Mouse (Mus musculus): ENCODE data around the gene Psph.
"Not testable (repeated sequence)": the region's sequence is repeated elsewhere in the genome, so short reads cannot be mapped to it uniquely, and the experiment has no call there.

The Psph gene

DNA sequence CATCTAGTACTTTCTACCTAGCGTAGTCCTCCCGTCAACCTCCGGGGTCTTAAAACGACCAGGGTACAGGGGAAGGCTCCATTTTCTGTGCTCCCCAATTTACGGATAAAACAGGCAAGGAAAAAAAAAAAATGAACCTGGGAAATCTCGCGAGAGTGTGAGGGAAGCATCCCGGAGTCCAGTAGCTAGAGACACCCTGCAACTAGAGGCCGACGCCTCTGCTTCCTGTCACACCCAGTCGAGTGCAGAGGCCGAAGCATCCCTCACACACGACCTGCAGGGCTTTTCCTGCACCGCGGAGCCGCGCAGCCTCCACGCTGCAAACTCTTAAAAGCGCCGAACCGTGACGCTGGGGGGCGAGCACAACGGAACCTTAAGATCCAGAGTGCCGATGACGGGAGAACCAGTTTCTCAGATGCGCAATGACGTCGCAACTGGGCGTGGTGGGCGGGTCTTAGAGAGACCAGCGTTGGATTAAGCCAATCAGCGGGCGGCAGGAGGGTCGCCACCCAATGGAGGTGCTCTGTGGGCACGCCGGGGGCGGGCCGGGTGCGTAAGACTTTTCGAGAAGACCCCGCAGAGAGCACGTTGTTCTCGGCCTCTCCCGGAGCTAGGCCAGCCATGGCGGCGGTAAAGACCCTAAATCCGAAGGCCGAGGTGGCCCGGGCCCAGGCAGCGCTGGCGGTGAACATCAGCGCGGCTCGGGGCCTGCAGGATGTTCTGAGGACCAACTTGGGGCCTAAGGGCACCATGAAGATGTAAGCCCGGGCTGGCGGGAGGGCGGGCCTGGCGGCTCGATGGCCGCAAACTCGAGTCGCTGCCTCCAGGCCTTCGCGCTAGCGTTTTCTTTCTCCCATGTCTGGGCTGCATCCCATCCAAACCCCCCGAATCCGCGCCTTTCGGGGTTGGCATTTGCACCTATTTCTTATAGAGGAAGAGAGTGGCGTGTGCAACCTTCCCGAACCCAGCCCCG, at the start of gene Psph:
Gene Psph, minus strand, starts transcription at position 632 of the 973 bp plus-strand sequence.
- peak; percentile 98 for DNase-seq

DNA sequence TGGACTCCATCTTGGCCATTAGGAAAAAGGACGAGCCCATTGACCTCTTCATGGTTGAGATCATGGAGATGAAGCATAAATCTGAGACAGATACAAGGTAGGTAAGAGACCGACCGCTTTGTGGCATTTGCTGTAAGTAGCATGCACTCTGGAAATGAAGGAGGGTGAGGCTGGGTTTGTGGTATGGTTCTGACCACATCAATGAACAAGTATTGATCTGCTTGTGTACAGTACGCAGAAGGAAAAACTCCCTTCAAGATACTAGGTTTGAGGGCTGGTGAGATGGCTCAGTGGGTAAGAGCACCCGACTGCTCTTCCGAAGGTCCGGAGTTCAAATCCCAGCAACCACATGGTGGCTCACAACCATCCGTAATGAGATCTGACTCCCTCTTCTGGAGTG, 3.3 kb upstream of the Psph start:
- not testable (repeated sequence) for DNase-seq

DNA sequence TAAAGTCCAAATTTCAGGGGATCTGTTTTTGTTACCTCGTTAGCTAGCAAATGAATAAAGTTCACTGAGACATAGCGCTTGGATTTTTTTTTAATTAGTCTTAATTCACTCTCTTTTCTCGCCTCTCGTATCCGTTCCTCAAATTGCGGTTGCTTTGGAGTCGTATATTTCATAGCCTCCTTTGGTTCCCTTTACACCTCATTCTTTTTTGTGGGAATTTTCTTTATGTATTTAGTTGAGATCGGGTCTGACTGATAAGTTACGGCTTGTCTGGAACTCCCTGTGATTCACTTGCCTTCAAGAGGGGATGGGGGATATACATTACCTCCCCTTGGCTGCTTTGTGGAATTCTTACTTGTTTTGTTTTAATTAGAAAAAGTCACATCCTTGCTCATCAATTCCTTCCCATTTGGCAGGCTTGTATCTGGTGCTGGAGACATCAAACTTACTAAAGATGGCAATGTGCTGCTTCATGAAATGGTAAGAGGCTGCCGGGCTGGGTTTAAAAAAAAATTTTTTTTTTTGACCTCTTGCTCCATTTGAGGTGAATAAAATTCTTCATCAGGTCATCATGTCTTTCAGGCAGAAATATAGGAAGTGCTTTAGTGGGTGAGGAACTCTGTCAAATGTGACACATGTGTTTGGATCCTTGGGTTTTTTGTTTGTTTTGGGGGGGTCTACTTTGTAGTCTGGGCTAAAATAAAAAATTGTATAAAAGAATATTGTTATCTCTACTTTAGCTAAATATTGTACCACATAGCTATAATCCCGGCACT, 757 bp upstream of the Psph start:
- no peak for DNase-seq

DNA sequence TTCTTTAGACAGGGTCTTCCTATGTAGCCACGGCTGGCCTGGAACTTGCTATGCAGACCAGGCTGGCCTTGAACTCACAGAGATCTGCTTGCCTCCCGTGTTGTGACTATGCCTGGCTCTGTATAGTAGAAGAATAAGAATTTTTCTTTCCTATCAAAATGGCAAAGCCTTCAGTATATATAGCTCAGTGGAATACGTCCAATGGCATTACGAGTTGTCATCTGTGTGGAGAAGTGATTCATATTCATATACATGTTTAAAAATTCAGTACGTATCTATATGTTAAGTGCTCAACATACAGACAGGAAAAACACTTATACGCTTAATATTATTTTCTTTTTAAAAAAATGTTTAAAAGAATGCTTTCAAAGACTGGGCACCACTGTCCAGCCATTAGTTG, 1.1 kb downstream of the Psph start:
- DNase-seq = no peak

DNA sequence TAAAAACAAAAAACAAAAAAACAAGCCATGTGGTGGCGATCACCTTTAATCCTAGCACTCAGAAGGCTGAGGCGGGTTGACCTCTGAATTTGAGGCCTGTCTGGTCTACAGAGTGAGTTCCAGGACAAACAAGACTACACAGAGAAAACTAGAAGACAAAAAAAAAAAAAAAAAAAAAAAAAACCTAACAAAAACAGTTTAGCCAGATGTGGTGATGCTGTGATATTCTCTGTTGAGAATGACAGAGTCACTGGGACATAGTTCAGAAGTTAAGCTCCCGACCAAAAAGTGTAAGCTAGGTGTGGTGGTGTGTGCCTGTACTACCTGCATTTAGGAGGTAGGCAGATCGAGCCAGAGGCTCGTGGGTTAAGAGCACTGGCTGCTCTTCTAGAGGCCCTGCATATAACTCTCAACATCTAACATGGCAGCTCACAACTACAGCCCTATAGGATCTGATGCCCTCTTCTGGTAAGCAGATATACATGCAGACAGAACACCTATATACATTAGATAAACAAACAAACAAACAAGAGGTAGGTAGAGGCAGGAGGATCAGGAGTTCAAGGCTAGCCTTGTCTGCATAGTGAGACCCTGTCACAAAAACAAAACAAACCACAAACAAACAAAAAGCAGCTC, 1.9 kb downstream of the Psph start:
- no peak for DNase-seq

DNA sequence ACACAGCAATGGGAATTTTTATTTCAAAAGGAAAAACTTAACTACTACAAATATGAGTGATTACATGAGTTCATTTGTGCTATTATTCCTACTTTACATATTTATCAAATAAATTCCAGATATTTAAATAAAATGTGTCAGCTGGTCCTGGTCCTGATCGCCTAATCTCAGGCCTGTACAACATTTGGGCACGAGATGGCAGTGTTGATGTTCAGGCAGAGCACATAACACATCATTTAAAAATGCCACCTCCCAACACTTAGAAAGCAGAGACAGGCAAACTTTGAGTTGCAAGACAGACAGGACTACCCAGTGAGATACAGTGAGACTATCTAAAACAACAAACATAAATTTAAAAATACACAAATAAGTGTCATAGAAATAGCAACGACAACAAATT, 5.0 kb downstream of the Psph start:
- DNase-seq = peak; percentile 24

DNA sequence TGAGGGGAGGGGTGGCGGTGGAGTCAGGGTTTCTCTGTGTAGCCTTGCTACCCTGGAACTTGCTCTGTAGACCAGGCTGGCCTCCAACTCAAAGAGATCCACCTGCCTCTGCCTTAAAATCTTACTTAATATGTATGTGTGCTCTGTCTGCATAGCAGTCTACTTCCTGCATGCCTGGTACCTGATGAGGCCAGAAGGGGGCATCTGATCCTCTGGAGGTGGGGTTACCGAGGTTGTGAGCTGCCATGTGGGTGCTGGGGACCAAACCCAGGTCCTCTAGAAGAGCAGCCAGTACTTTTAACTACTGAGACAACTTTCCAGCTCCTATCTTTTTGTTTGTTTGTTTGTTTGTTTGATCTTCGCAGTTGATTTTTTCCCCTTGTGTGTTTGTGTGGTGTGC, 7.1 kb downstream of the Psph start:
- DNase-seq = no peak

DNA sequence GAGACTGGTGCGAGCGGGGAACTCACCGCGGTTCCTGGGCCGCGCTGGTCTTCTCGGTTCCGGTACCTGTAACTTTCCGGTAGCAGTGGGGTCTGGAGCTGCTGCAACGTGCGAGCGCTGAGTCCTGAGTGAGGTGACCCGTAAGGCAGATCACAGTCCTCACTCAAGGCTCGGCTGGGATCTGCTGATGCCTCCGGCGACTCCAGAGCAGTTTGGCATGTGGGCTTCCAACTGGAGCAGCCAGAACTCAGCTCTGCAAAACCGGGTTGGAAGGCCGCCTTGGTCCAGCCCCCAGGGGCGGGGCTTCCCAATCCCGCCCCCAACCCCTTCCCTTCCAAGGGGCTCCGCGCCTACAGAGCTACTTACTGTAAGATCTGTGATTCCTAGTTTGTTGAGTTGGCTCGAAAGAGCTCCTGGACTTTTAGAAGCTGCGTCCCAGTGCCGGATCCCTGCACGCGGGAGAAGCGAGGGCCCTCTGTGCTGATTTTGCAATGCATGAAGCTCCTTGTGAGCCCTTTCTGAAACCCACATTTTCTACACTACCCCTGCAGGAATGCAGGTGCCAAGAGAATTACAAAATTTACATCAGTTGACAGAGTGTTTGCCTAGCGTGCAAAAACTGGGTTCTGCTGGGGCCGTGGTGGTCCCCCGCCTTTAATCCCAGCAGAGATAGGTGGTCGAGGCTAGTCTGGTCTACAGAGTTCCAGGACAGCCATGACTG, 8.1 kb downstream of the Psph start:
- peak; percentile 90 for DNase-seq

DNA sequence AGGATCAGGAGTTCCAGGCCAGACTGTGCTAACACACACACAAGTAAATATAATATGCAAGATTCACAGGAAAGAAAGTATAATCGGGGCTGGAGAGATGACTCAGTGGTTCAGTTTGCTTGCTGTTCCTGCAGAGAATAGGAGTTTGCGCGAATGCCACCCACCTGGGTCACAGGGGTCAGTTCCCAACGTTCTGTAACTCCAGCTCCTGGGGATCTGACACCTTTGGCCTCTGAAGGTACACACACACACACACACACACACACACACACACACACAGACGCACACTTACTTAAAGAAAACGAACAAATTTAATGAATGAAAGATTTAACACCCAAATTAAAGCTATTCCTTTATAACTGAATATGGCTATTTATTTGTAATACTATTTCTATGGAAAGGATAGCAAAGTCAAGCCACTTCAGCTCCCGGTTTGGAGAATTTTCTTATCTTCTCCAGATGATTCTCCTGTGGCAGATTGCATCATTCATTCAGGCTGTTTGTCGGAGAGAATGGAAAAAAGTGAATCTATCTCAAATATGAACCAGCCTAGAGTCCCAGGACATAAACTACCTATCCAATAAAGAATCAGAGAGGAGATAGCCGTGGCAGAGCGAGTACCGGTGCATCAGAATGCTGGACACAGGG, 8.8 kb downstream of the Psph start:
- DNase-seq = no peak

DNA sequence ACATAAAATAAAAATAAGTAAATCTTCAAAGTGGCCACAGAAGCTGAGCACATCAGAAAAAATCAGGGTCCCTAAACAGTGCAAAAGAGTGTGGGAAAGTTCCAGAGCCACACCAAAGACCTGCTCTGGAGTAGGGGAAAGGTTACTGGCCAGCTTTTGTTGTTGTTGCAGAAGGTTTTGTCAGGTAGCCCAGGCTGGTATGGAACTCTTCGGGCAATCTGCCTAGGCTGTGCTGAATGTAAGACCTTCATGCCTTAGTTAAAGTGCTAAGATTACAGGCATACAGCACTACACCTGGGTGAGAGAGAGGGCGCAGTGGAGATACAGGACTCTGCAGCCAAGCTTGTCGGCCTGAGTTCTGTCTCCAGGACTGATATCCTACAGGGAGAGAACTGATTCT, 12.6 kb downstream of the Psph start:
- no peak for DNase-seq

DNA sequence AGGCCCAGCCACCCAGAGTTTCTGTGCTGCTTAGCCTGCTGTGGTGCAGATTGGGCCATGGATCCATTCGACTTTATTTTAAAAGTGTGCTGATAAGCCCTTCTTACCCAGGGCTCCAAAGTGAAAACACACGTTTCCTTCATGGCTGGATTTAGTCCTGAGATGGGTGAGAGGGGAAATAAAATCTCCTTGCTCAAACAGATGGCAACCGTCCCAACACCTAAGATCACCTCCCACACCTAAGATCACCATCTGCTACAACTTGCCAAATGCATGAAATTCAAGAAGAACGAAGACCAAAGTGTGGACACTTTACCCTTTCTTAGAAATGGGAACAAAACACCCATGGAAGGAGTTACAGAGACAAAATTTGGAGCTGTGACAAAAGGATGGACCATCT, 13.9 kb downstream of the Psph start:
- DNase-seq = not testable (repeated sequence)

DNA sequence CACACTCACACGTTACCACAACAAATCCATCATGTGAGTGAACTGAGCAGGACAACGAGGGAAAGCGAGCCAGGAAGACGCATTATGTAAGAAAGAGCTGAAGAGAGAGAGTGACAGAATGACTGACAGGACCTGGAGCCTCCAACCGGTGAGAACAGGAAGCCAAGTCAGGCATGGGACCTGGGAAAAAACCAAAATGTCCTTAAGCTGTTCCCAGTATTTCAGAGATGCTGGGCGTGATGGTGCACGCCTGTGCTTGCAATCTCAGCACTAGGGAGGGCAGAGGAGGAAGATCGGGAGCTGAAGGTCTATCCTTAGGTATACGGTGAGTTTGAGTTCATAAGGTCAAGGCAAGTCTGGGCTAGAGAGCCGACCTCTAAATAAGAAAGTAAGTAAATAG, 14.8 kb downstream of the Psph start:
- DNase-seq = no peak

DNA sequence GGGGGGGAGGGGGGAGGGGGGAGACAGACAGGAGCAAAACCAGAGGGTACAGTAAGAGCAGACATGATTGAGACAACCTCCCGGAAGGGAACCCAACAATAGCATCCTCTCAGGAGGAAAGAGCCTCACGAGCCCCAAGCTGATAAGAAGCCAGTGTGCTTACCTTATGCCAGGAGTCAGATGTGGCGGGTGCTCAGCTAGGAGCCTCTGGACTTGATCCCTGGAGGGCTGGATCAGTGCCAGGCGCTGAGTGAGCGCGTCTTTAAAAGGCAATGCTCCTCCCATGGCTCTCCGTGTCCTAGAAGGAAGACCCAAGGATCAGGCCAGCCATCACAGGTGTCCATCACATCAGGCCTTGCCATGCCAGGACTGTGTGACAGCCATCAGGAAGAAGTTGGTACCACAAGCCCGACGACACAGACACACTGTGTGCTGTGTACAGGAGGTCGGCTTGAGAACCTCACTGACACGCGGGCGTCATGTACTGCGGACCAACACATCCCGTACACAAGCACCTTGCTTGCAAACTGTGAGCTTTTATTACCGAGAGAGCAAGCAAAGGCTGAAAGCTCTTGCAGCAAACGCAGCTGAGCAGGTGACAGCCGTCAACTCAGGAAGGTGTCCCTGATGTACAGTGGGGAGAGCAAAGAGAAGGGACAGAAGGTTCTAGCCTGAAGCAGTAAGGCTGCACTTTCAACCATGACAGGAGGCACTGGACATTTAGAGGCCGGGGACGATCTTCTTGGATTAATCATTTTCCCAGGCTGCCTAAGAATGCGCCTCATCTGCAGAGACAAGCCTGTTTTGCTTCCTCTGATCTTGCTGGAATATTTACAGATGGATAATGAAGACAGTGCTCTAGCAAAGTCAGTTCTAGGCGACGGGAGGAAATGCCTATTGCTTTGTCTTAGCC, 16.6 kb downstream of the Psph start:
- peak; percentile 76 for DNase-seq

DNA sequence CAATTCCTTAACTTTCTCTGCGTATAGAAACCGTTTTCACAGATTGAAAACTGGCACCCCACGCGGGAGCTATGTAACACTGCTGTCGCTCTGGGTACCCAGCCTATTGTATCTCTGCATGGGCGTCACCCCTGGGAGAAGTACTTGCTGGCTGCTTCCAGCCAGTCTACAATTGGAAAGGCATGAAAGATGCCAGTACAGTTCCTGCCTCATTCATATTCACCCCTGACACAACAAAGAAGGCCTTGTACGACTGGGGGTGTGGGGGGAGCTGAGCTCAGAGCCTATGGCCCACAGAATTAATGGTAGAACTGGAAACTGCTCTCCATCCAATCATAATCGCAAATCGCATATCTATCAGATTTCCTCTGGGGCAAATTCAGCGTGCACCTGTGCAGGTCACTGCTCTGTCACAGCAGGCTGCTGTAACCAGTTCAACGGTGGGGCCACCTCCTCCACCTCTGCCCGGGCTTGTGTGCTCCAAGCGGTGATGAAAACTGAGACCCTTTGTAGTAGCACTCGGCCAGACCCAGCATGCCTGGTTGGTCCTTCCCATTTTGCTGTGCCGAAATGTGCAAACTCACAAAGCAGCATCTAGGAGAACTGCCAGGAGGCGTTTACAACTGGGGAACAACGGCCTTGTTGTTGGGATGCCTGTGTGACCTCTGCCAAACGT, 25.2 kb downstream of the Psph start:
- DNase-seq = no peak

DNA sequence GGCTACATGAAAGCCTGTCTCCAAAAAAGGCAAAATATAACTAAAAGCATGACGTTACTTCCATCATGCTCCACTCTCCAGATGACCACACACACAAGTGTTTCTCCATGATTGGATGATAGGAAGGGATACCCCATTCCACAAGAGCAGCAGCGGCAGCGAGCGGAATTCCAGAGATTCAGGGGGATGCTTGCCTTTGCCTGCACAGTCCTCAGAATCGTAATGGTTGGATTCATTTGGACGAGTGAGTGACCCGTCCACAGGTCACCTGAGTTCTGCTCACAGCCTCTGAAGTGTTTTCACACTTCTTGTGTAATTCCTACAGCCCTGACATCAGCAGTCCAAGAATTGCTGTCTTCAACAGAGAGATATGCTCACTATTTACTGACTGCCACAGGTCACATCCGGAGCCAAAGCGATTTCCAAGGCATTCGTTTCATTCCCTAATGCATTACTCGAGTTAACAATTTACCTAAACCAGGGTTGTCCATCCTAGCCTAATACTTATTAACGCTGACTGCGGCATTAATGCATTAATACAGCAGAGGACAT, 27.2 kb downstream of the Psph start:
- DNase-seq = peak; percentile 56

DNA sequence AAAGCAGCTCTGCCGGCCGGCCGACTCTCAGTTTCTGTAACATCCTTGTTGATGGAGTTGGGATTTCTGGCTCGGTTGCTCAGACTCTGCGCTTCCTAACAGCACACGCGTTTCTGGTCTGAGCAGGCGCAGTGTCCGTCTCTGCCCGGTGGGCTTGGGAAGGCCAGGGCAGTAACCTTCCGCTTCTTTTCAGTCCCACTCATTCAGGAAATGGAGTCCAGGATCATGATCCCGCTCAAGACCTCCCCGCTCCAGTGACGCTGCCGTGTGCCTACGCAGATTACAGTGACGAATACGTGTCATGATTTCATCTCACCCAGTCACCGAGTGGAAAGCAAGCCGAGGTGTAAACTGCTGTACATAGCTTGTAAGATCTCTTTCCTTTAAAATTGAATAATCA, 30.4 kb downstream of the Psph start:
- DNase-seq = no peak

DNA sequence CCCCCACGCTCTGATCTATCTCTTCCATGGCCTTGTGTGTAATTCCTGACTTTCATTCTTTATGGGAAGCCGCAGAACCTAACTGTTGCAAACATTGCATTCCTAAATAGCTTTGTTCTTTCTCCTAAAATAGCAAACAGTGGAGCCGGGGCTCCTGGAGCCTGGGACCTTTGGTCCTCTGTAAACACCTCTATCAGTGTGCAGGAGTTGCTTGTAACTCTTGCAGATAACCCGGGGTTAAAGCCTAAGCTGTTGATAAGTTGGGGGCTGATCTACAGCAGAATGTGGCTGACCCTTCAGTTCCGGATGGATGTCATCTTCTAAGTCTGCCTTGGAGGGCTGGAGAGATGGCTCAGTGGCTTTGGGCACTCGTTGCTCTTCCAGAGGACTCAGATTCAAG, 43.2 kb downstream of the Psph start:
- DNase-seq = no peak

DNA sequence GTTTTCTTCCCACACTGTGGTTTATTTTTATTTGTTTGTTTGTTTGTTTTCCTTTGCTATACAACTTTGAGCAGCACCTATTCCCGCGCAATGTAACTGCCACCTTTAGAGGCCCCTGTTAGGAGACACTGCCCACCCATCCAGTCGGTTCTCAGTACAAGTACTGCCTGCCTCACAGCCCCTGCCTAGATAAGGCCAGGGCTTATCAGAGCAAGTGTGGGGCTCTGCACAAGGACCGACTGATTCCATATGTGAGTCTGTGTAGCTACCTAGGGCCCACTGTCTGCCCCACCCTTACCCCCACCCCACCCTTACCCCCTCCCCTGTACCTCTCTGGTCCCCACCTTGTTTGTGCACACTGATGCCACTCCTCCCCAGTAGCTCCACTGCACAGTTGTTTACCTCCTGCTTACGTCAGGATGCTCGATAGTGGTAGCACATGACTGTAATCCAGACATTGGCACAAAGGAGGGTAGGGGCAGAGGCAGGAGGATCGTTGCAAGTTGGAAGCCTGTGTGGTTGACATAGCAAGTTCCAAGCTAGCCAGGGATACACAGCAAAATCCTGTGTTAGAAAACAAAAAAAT, 44.3 kb downstream of the Psph start:
- DNase-seq = no peak

DNA sequence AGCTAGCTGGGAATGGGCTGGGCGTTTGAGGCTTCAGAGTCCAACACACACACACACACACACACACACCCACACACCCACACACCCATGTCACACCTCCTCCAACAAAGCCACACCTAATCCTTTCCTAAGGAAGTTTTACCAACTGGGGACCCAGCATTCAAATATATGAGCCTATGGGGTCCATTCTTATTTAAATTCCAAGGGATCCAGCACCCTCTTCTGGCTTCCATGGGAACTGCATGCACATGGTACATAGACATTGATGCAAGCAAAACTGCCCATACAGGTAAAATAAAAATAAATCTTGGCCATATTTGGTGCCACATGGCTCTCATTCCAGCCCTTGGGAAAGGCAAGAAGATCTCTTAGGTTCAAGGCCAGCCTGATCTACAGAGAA, 46.3 kb downstream of the Psph start:
- DNase-seq = peak; percentile 50

DNA sequence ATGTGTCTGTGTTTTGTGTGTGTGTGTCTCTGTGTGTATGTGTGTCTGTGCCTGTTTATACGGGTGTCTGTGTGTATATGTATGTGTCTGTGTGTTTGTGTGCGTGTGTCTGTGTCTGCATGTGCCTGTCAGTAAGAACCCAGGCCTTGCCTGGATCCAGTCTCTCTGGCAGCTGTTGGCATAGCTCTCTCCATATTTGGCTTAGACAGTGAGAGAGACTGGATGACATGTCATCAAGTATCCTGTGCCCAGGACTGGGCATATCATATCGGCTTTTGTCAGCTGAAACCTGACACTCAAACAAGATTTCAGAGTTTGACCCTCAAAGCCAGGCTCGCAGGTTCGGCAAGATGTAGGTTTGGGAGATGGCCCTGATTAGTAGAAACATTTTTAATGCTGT, 56.2 kb downstream of the Psph start:
- DNase-seq = no peak

Data from kidney, postnatal 14 days (tissue).